Mouse (Mus musculus) urinary bladder, postnatal 0 days (tissue): ENCODE measurements around the gene Musk. TPM values are rescaled to one million over a fixed set of nuclear protein-coding genes. Genes with fewer than 3 reads are reported as not detected.

ENCODE experiments used
- polyA plus RNA-seq: library from polyadenylated mRNA; unstranded; fragments of >200 nt; fragmentation: Nextera tagmentation; extraction: Ambion mirVana; gene quantifications from 2 replicates; pipeline ENCODE4 v1.2.1, GENCODE M21; 2015

Musk gene
- 0.12 and 0.29 TPM in 2 replicates for polyA plus RNA-seq

GRCm38 (mm10) chr4:58285687-58286086 lies at the start of gene Musk:
TSS of gene Musk (plus strand) at chr4:58285960.

Other genes with a start within 250 kb of the Musk start
- 5.7 and 6.3 TPM in 2 replicates for gene Svep1, start 79.1 kb upstream of the Musk start, polyA plus RNA-seq